Mouse (Mus musculus) CH12.LX (cell line): ENCODE results near the gene Mavs. TPM values are rescaled to one million over a fixed set of nuclear protein-coding genes. Genes with fewer than 3 reads are reported as not detected.

Experiments used
- DNase-seq: peaks from one replicate; pipeline ENCODE4 v3.0.0-alpha.2; 2013; ENCODE audit errors: extremely low read depth
- H3K27ac ChIP-seq: 2 replicates; pipeline ENCODE4 v1.5.1; 2012; ENCODE audit warnings: low read depth, mild to moderate bottlenecking, control low read depth, moderate library complexity; ENCODE audit not compliant: insufficient read depth
- H3K27me3 ChIP-seq: replicated peaks from 2 replicates; pipeline ENCODE3; 2012; ENCODE audit warnings: inconsistent platforms
- H3K36me3 ChIP-seq, 2 experiments: replicated peaks in 1 of 2; 2 replicates each; pipeline versions ENCODE3 to v1.6.1; 2012; ENCODE audit warnings: inconsistent platforms in 1 of 2, low read length in 1 of 2, mild to moderate bottlenecking in 1 of 2, mixed read lengths in 1 of 2, moderate library complexity in 1 of 2; ENCODE audit not compliant: control insufficient read depth in 1 of 2, insufficient read depth in 1 of 2
- H3K4me1 ChIP-seq, 2 experiments: 2 replicates each; pipeline ENCODE4 v1.6.1; 2012; ENCODE audit warnings: inconsistent platforms in 1 of 2, moderate library complexity in 1 of 2; ENCODE audit not compliant: insufficient read depth in 2 of 2, control insufficient read depth in 1 of 2
- H3K4me2 ChIP-seq: 2 replicates; pipeline ENCODE4 v1.6.1; 2012; ENCODE audit warnings: low read depth, mild to moderate bottlenecking, control low read depth; ENCODE audit not compliant: poor library complexity, insufficient read depth, severe bottlenecking
- H3K4me3 ChIP-seq, 3 experiments: fragments of 150-350 bp in 1 of 3; sonication (generic) in 1 of 3; replicated peaks in 1 of 3; 2 replicates each; pipeline versions ENCODE3 to v1.5.1; 2011 to 2012; ENCODE audit warnings: low read depth in 2 of 3, low read length in 2 of 3, mild to moderate bottlenecking in 2 of 3, moderate library complexity in 2 of 3, control low read depth in 1 of 3, improper control_type of control experiment in 1 of 3, inconsistent platforms in 1 of 3, mixed read lengths in 1 of 3; ENCODE audit not compliant: poor library complexity in 1 of 3
- H3K79me2 ChIP-seq: replicated peaks from 2 replicates; pipeline ENCODE4 v1.6.1; 2012; ENCODE audit warnings: mild to moderate bottlenecking, moderate library complexity; ENCODE audit not compliant: control insufficient read depth, poor library complexity, insufficient read depth, severe bottlenecking; ENCODE audit errors: extremely low read depth
- H3K9ac ChIP-seq: 2 replicates; pipeline ENCODE4 v1.6.1; 2012; ENCODE audit warnings: low read depth, mild to moderate bottlenecking, control low read depth, moderate library complexity; ENCODE audit not compliant: insufficient read depth
- H3K9me3 ChIP-seq: replicated peaks from 2 replicates; pipeline ENCODE3; 2012; ENCODE audit warnings: low read length, inconsistent platforms, mixed read lengths
- BHLHE40 ChIP-seq: IDR thresholded peaks from 2 replicates; pipeline ENCODE4 v1.6.1; 2011; ENCODE audit warnings: mild to moderate bottlenecking, low read depth, low read length, improper control_type of control experiment
- CHD1 ChIP-seq: IDR thresholded peaks from 2 replicates; pipeline ENCODE4 v1.6.1; 2012; ENCODE audit warnings: low read depth, low read length, improper control_type of control experiment, inconsistent platforms
- CHD2 ChIP-seq: IDR thresholded peaks from 2 replicates; pipeline ENCODE4 v1.6.1; 2011; ENCODE audit warnings: low read length, improper control_type of control experiment
- CTCF ChIP-seq, 2 experiments: IDR thresholded peaks in 1 of 2; conservative IDR thresholded peaks in 1 of 2; 2 replicates each; pipeline ENCODE4 v1.5.1; 2011 to 2012; ENCODE audit warnings: low read depth in 2 of 2, low read length in 2 of 2, improper control_type of control experiment in 1 of 2, inconsistent platforms in 1 of 2, mild to moderate bottlenecking in 1 of 2, moderate library complexity in 1 of 2
- E2F4 ChIP-seq: IDR thresholded peaks from 2 replicates; pipeline ENCODE4 v1.6.1; 2011; ENCODE audit warnings: low read depth, low read length, improper control_type of control experiment; ENCODE audit not compliant: insufficient replicate concordance
- ELF1 ChIP-seq: IDR thresholded peaks from 2 replicates; pipeline ENCODE4 v1.6.1; 2014; ENCODE audit warnings: low read depth, mild to moderate bottlenecking, inconsistent platforms, low read length, improper control_type of control experiment
- EP300 ChIP-seq: IDR thresholded peaks from 2 replicates; pipeline ENCODE4 v1.6.1; 2011; ENCODE audit warnings: low read length, improper control_type of control experiment
- ETS1 ChIP-seq: conservative IDR thresholded peaks from 2 replicates; pipeline ENCODE4 v1.6.1; 2012; ENCODE audit warnings: low read depth, mild to moderate bottlenecking, inconsistent platforms, low read length, improper control_type of control experiment, moderate library complexity
- GABPA ChIP-seq: IDR thresholded peaks from 2 replicates; pipeline ENCODE4 v1.6.1; 2012; ENCODE audit warnings: low read depth, low read length, improper control_type of control experiment, inconsistent platforms; ENCODE audit not compliant: insufficient replicate concordance
- HCFC1 ChIP-seq: IDR thresholded peaks from 2 replicates; pipeline ENCODE4 v1.6.1; 2012; ENCODE audit warnings: low read depth, mild to moderate bottlenecking, inconsistent platforms, low read length, improper control_type of control experiment
- IRF4 ChIP-seq: IDR thresholded peaks from 2 replicates; pipeline ENCODE4 v1.6.1; 2014; ENCODE audit warnings: low read depth, mild to moderate bottlenecking, inconsistent platforms, low read length, improper control_type of control experiment
- JUN ChIP-seq: IDR thresholded peaks from 2 replicates; pipeline ENCODE4 v1.6.1; 2011; ENCODE audit warnings: low read depth, mild to moderate bottlenecking, low read length, improper control_type of control experiment, moderate library complexity; ENCODE audit not compliant: insufficient read depth
- JUND ChIP-seq: conservative IDR thresholded peaks from 2 replicates; pipeline ENCODE4 v1.6.1; 2011; ENCODE audit warnings: low read depth, low read length, improper control_type of control experiment
- KAT2A ChIP-seq: IDR thresholded peaks from 2 replicates; pipeline ENCODE4 v1.6.1; 2012; ENCODE audit warnings: low read length, improper control_type of control experiment, inconsistent platforms; ENCODE audit not compliant: insufficient replicate concordance
- MAFK ChIP-seq: IDR thresholded peaks from 2 replicates; pipeline ENCODE4 v1.6.1; 2011; ENCODE audit warnings: low read length, improper control_type of control experiment; ENCODE audit not compliant: insufficient replicate concordance
- MAX ChIP-seq: IDR thresholded peaks from 2 replicates; pipeline ENCODE4 v1.6.1; 2011; ENCODE audit warnings: low read length, improper control_type of control experiment
- MAZ ChIP-seq: IDR thresholded peaks from 2 replicates; pipeline ENCODE4 v1.6.1; 2012; ENCODE audit warnings: low read depth, mild to moderate bottlenecking, inconsistent platforms, low read length, improper control_type of control experiment, moderate library complexity
- MXI1 ChIP-seq: IDR thresholded peaks from 2 replicates; pipeline ENCODE4 v1.6.1; 2011; ENCODE audit warnings: mild to moderate bottlenecking, low read depth, low read length, improper control_type of control experiment
- MYC ChIP-seq: IDR thresholded peaks from 2 replicates; pipeline ENCODE4 v1.6.1; 2011; ENCODE audit warnings: low read depth, mild to moderate bottlenecking, improper control_type of control experiment, low read length
- NELFE ChIP-seq: IDR thresholded peaks from 2 replicates; pipeline ENCODE4 v1.6.1; 2011; ENCODE audit warnings: low read depth, low read length, improper control_type of control experiment
- PAX5 ChIP-seq: IDR thresholded peaks from 2 replicates; pipeline ENCODE4 v1.6.1; 2012; ENCODE audit warnings: low read length, inconsistent platforms, mixed read lengths
- POLR2A ChIP-seq: IDR thresholded peaks from 2 replicates; pipeline ENCODE4 v1.6.1; 2011; ENCODE audit warnings: low read depth, mild to moderate bottlenecking, improper control_type of control experiment, low read length
- POLR2AphosphoS2 ChIP-seq: IDR thresholded peaks from 2 replicates; pipeline ENCODE4 v1.6.1; 2011; ENCODE audit warnings: low read depth, low read length, improper control_type of control experiment
- RAD21 ChIP-seq: IDR thresholded peaks from 2 replicates; pipeline ENCODE4 v1.6.1; 2011; ENCODE audit warnings: low read depth, mild to moderate bottlenecking, low read length, improper control_type of control experiment, moderate library complexity
- RCOR1 ChIP-seq: conservative IDR thresholded peaks from 2 replicates; pipeline ENCODE4 v1.6.1; 2012; ENCODE audit warnings: low read depth, mild to moderate bottlenecking, inconsistent platforms, low read length, improper control_type of control experiment
- SIN3A ChIP-seq: IDR thresholded peaks from 2 replicates; pipeline ENCODE4 v1.6.1; 2012; ENCODE audit warnings: low read length, improper control_type of control experiment, inconsistent platforms
- SMC3 ChIP-seq: IDR thresholded peaks from 2 replicates; pipeline ENCODE4 v1.6.1; 2011; ENCODE audit warnings: low read depth, low read length, improper control_type of control experiment
- TCF12 ChIP-seq: IDR thresholded peaks from 2 replicates; pipeline ENCODE4 v1.6.1; 2014; ENCODE audit warnings: low read depth, mild to moderate bottlenecking, inconsistent platforms, low read length, improper control_type of control experiment
- UBTF ChIP-seq: IDR thresholded peaks from 2 replicates; pipeline ENCODE4 v1.6.1; 2012; ENCODE audit warnings: low read depth, mild to moderate bottlenecking, inconsistent platforms, low read length, improper control_type of control experiment, moderate library complexity
- ZC3H11A ChIP-seq: IDR thresholded peaks from 2 replicates; pipeline ENCODE4 v1.6.1; 2012; ENCODE audit warnings: low read depth, mild to moderate bottlenecking, inconsistent platforms, low read length, improper control_type of control experiment
- ZMIZ1 ChIP-seq: IDR thresholded peaks from 2 replicates; pipeline ENCODE4 v1.6.1; 2012; ENCODE audit warnings: low read depth, mild to moderate bottlenecking, inconsistent platforms, low read length, improper control_type of control experiment
- ZNF384 ChIP-seq: IDR thresholded peaks from 2 replicates; pipeline ENCODE4 v1.6.1; 2012; ENCODE audit warnings: low read depth, low read length, improper control_type of control experiment, inconsistent platforms
- dilution Hi-C: fragments of 300-500 bp; cut with MboI; formaldehyde crosslinking; loops from 2 replicates; pipeline ENCODE4 v1.14.3; 2020; ENCODE audit warnings: low sequenced_read_pairs; ENCODE audit not compliant: extremely low pct_unique_long_range_greater_than_20kb, extremely low pct_ligation_motif_present
- in situ Hi-C: fragments of 300-500 bp; cut with MboI; formaldehyde crosslinking; loops from 3 replicates; pipeline ENCODE4 v1.14.3; 2019; ENCODE audit warnings: low sequenced_read_pairs, low pct_ligation_motif_present, low pct_unique_long_range_greater_than_20kb, mixed read lengths
- polyA plus RNA-seq: library from polyadenylated mRNA; unstranded; fragments of >175 nt; gene quantifications from 2 replicates; pipeline ENCODE4 v1.2.1, GENCODE M21; 2012; ENCODE audit warnings: low read depth; ENCODE audit not compliant: insufficient read length
- total RNA-seq, 2 experiments: library from RNA; depleted of rRNA; stranded (reverse); fragments of 300-350 nt in 1 of 2; fragments of >200 nt in 1 of 2; gene quantifications; 2 replicates each; pipeline ENCODE4 v1.2.3; 2012 to 2014

The Mavs gene
- total and polyA plus RNA-seq, 3 experiments, result 18.5 to 34.5 (median 25.6) TPM

DNA sequence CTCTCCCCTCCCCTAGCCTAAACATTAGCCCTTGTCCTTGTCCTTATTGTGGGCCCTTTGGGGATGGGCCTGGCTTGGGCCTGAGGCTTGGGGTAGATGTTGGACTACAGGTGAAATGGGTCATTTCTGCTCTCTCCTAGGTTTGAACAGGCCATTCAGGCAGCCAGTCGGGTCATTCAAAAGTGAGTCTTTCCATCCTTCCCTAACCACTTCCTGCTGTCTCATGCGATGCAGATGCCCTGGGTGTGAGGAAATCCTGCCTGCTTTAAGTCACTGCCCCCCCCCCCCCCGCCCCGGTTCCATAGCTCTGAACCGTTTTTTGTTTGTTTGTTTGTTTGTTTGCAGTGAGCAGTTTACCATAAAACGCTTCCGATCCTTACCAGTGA lies 42.9 kb upstream of the Mavs start:
- Histone ChIP-seq H3K36me3 (peaks cover 23 to 45% of the 10 kb centered on the region in 2 experiments), H3K4me3 (no peak overlapping the region), H3K9me3 (no peaks in the 10 kb centered on the region), H3K79me2 (no peaks in the 10 kb centered on the region), H3K4me2 (peak overlapping the region; percentile 51; the same call in 1 of the 2 replicates), H3K27ac (peak overlapping the region; percentile 72), H3K9ac (no peak overlapping the region), H3K4me1 (peaks cover 26 to 74% of the 10 kb centered on the region in 2 experiments), H3K27me3 (no peaks in the 10 kb centered on the region)
- no peak for DNase-seq
- in situ Hi-C loops (no loop called here), dilution Hi-C loops (no loop called here)
- TF ChIP-seq BHLHE40, result 0 out of 2 replicates have a peak, but pooled peaks have one; percentile 12
- no peak for TF ChIP-seq JUND
- no peak for TF ChIP-seq POLR2AphosphoS2
- TF ChIP-seq UBTF, result no peak
- TF ChIP-seq ZMIZ1, result 0 out of 2 replicates have a peak, but pooled peaks have one; percentile 27
- no peak for TF ChIP-seq POLR2A
- no peak for TF ChIP-seq MAZ
- 0 out of 2 replicates have a peak, but pooled peaks have one; percentile 13 for TF ChIP-seq MXI1
- TF ChIP-seq ZNF384, result no peak
- no peak for TF ChIP-seq PAX5
- no peak for TF ChIP-seq TCF12
- TF ChIP-seq CHD2, result no peak
- no peak for TF ChIP-seq RAD21
- TF ChIP-seq CHD1, result no peak
- no peak for TF ChIP-seq CTCF (conservative IDR thresholded peaks at IDR 0.05 in 1 of 2, IDR thresholded peaks at IDR 0.05 in 1 of 2; ENCODE audit: low read depth in 2 of 2, low read length in 2 of 2)
- TF ChIP-seq JUN, result no peak
- no peak for TF ChIP-seq MYC
- TF ChIP-seq SMC3, result no peak
- TF ChIP-seq GABPA, result no peak
- TF ChIP-seq NELFE, result no peak
- TF ChIP-seq RCOR1, result 0 out of 2 replicates have a peak, but pooled peaks have one; percentile 47
- TF ChIP-seq E2F4, result no peak
- no peak for TF ChIP-seq KAT2A
- no peak; the same call in 1 of the 2 replicates for TF ChIP-seq SIN3A
- TF ChIP-seq ZC3H11A, result no peak
- TF ChIP-seq IRF4, result no peak
- no peak for TF ChIP-seq EP300
- TF ChIP-seq HCFC1, result peak; percentile 25; the same call in 1 of the 2 replicates
- TF ChIP-seq MAX, result 0 out of 2 replicates have a peak, but pooled peaks have one; percentile 25
- no peak for TF ChIP-seq ETS1
- TF ChIP-seq MAFK, result no peak
- 0 out of 2 replicates have a peak, but pooled peaks have one; percentile 9 for TF ChIP-seq ELF1
